Mouse (Mus musculus) retina, embryonic 14.5 days (tissue): Measurements from ENCODE around the gene Zdhhc14.
"Not testable (repeated sequence)": the region's sequence is repeated elsewhere in the genome, so short reads cannot be mapped to it uniquely, and the experiment has no call there.

Source experiments
- DNase-seq: peaks from one replicate; pipeline ENCODE4 v3.0.0-alpha.2; 2015; ENCODE audit warnings: low spot score

Gene Zdhhc14

DNA sequence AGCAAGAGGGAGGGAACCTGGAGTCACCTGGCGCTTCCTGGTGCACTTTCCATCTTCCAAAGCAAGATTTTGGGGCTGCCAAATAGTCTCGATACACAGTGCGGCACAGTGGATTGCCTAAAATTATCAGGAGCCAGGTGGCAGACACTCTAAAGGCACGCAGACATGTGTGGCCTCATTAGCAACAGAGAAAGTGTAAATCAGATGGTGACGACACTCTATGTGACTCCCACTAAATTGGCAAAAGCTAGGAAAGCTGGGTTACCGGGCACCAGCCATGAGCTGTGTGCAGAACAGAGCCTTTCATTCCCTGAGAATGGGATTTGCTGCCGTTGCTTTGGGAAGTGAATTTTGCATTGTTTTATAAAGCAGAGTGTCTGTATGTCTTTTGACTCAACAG, 115.0 kb downstream of the Zdhhc14 start:
- no peak for DNase-seq

DNA sequence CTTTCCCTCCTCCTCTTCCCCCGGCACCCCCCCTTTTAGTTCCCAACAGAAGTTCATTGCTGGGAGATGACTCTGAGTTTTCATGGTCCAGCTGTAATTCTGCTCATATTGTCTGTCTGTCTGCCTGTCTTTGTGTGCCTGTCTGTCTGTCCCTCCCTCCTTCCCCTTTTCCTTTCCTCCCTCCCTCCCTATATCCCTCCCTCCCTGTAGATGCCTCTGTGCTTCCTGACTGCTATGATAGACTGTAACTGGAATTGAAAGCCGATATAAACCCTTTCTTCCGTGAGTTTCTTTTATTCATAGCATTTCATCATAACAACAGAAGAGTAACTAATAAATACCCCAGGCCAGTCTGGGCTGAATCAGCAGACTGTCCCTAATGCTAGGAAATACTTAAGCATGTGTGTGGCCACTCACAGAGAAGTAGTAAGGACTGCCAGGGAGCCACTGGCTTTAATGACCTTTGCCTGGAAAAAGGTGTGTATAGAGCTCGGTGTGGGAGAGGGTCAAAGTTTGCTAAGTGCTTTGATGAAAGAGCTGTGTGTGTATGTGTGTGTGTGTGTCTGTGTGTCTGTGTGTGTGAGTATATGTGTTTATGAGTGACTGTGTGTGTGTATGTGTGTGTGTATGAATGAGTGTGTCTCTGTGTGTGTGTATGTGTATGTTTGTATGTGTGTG, 117.7 kb downstream of the Zdhhc14 start:
- no peak for DNase-seq

DNA sequence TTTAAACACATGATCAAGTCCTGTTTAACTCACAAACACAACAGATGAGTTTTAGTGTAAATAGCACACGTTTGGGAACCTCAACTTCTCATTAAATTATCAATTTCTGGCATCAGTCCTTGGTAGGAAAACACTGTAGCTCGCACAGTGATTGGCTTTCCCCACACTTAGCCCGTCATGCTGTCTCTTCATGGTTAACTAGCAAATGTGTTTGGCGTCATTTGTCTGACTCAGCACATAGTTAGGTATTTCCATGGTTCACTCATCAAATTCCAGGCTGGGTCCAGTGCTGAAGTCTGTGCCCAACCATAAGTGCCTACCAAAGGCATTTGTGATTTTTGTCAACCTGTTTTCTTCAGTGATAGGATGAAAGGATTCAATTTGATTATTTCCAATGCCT, 119.9 kb downstream of the Zdhhc14 start:
- no peak for DNase-seq

DNA sequence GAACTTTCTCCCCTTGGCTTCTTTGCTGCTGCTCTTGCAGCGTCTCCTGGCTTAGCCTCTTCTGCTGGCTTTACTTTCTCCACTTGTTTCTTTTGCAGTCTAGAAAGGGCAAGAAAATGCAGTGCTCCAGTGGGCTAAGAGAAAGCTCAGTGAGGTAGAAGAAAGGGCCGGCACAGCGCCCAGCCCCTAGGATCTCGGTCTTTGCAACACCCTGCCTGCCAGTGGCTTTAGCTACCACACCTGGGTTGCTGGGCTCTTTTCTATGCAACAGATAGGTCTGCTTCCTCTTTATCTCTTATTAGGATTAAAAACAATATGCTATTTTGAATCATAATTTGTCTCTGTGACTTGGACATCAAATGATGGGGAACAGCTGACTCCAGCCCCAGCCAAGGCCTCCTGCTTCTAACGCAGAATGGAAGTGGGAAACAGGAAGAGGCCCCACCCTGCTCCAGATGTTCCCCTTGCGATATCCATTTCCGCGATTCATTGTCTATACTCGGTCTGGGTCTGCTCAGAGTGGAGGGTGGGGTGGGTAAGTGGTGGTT, 122.5 kb downstream of the Zdhhc14 start:
- DNase-seq: no peak

DNA sequence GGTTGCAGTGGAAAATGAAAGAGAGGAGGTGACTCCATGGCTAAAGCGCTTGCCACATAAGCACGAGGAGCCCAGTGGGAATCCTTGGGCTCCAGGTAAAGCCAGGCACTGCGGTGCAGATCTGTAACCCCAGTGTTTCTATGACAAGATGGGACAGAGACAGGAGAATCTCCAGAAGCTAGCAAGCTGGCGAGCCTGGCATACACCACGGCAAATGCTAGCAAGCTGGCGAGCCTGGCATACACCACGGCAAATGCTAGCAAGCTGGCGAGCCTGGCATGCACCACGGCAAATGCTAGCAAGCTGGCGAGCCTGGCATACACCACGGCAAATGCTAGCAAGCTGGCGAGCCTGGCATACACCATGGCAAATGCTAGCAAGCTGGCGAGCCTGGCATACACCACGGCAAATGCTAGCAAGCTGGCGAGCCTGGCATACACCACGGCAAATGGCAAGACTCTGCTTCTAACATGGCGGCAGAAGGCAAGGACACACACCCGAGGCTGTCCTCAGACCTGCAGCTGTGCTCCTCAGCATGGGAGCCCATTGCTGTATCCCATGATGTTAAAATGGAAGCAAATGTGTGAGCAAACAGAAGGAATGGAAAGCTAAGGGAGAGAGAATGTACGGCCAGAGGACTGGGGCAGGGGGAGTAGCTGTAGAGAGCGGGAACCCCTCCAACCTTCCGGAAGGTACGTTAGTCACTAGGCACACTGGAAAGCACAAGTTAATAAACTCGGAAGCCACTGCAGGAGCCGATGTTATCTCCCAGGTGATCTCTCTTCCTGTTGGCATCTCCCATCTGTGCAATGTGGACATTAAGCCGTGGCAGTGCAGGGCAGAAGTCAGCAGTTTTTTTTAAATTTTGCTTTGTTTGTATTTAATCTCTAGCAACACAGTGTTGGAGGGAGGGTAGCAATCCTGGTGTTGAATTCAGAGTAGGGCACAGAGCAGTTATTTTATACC, 129.6 kb downstream of the Zdhhc14 start:
- DNase-seq: no peak

DNA sequence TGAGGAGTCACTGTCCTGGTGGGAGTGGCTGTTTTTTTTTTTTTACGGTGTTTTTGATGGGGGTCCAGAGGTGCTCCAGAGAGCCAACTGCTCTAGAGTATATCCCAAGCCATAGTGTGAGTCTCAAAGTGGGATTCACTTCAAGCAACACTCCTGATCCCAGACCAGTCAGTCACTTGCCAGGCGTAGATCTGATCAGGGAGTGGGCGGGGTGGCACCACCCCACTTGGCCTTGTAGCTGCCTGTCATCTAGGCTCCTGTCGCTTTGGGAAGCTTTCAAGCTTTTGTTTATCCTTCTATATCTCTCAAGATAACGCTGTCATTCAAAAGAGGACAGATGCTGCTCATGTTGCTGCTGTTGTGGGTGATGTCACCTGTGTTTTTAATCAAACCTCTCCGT, 130.4 kb downstream of the Zdhhc14 start:
- DNase-seq: no peak

DNA sequence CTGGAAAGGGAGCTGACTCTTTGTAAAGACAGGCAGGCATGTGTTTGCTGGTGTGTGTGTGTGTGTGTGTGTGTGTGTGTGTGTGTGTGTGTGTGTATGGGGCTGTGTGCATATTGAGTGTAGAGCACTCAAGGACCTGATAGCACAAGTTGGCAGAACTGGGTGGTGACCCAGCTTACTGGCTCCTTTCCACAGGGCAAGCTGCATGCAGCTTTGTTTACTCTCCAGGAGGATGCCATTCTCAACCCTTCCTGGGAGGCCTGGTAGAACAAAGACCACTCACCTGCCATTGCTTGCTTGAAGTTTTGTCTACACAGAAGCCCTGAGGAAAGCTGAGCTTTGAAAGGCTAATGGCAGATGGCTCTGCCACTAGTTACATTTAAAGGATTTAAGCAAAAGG, 130.8 kb downstream of the Zdhhc14 start:
- no peak for DNase-seq

DNA sequence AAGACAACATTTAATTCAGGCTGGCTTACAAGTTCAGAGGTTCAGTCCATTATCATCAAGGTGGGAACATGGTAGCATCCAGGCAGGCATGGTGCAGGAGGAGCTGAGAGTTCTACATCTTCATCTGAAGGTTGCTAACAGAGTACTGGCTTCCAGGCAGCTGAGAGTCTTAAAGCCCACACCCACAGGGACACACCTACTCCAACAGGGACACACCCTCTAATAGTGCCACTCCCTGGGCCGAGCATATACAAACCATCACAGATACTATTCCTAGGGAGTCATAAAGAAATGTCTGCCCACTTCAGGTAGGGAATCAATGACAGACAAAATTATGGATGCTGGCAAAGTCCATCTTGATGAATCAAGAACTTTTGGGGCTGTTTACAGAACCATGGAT, 132.5 kb downstream of the Zdhhc14 start:
- not testable (repeated sequence) for DNase-seq

DNA sequence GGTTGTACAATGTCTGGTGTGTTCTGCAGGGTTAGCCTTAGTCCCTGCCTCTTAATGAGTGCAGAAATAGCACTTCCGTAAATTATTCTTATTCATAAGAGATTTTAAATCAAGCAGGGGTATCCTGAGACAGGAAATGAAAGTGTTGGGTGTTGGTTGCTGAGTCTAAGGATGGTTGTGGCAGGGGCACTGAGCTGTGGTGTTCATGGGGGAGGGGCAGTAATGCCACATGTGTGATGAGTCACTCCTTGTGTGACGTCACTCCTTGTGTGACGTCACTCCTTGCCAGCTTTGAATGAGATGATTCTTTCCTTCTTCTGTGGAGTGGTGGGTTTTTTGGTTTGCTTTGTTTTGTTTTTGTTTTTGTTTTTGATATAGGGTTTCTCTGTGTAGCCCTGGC, 134.0 kb downstream of the Zdhhc14 start:
- DNase-seq: no peak

DNA sequence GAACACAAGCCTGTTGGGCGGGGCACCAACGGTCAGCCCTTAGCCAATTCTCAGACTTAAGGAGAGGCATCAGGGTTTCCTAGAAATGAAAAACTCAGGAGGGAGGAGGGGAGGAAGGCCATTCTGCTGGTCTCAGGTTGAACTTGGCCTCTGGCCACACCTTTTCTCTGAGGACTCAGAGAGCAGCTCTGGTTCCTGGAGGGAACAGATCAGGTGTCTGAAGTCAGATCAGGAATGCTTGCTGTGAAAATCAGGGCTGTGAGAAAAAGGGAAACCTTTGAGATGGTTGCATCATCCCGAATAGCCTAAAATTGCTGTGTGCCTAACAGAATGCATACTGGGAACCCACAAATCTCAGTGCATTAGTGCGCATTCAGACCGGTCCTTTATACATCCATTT, 135.3 kb downstream of the Zdhhc14 start:
- no peak for DNase-seq

DNA sequence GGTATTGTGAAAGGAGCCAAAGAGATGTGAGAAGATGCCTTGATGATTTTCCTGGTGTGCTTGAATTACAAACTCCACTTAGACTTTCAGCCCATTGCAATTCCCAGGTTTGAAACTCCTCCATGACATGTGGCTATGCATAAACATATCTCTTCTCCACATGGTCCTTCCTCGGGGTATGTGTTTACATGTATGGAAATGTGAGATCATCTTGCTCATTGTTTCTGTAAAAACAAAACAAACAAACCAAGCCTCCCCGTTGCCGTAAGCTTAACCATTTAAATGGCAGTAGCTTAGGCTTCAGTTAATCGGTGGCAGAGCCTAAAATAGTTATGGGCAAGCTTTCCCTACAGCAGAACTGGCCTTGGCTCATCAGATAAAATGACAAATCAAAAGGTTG, 137.3 kb downstream of the Zdhhc14 start:
- DNase-seq: no peak

DNA sequence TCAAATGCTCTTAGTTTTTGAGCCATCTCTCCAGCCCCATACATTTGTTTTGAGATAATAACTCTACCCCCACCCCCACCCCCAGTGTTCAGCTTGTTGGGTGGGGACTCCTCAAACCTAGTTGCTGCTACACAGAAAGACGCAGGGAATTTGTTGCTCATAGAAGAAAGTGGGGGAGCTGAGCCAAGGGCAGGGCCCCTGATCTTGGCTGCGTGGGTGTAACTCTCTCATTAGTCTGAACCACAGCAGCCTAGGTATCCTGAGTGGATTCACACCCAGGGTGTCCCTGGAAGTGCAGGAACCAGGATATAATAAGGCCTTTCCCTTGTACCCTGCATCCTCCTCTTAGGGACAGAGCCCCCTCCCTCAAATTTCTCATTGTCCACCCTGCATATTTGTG, 142.9 kb downstream of the Zdhhc14 start:
- no peak for DNase-seq

DNA sequence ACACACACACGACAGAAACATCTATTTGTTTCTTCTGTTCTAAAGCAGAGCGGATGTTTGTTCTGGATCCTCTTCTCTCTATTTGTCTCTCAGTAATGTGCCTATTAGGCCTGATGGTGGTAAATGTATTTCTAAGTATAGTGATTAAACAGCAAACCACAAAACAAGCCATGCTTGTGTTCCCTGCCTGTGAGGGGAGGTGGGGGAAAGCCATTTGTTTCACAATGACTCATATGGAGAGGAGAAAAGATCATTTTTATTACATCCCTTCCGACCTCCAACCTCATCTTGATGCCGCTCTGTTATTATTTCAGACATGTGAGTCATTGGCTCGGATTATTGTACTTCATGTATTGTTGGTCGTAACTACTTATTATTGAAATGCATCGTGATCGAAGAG, 149.1 kb downstream of the Zdhhc14 start:
- DNase-seq: no peak

DNA sequence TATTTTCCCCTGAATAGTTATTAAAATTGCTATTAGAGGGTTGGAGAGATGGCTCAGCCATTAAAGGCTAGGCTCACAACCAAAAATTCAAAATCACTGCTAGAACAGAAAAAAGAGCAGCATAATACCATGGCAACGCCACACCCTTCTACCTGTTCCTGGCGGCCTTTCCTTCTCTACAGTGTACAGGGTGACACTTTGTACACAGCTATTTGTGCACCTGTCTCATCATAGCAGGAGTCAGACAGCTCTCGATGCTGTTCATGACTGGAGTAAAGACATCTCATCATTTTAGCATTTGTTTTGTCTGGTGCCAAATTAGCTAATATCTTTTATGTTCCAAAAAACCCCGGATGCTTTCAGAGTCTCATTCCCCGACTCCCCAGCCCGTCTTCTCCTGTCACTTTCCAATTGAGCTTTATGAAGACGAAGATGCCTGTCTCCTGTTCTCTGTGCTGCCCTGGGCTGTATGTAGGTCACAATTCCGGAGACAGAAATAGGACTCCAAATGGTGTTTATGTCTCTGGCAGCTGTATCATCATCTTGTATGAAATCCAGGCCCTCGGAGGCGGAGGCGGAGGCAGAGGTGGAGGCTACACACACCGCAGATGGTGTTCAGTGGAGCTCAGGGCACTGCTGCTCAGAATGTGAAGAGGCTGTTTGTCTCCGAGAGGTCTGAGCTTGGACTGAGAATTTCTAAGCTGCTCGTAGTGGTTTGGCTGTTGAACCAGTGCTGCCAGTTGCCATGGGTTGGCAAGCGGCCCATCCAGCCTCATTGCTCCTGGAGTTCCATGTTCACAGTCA, 150.8 kb downstream of the Zdhhc14 start:
- DNase-seq: peak; percentile 31

DNA sequence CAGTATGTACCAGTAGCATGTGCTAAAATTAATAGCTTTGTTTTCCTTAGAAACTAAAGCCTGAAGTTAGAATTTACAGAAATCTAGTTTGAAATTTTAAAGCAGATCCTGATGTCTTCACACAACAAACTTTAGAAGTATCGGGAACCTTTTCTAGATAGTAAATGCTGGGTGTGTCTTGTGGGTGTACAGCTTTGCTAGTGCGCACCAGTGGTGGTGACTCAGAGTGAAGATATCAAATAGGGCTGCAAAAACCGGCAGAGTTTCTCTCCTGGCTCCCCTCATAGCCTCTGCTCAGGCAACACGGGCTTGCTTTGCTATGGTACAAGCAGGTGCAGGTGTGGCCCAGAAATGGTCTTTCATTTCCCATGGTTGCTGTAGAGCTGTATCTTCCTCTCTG, 157.8 kb downstream of the Zdhhc14 start:
- DNase-seq: no peak

DNA sequence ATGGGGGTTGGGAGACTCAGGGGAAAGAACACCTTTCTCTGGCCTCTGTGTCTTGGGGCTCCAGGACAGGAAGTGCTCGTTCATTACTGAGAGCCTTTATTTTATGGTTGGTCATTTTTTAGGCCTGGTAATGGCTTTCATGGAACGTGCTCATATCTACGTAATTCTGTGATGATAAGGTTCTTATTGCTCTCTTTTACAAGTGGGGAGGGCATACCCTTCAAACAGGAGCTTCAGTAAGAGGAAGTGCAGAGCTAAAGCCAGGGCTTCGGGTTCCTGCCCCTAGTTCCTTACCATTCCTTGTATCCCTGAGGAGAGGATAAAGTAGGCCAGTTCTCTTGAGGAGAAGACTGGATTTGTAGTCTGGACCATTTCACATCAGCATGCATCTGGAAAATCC, 158.3 kb downstream of the Zdhhc14 start:
- DNase-seq: no peak

DNA sequence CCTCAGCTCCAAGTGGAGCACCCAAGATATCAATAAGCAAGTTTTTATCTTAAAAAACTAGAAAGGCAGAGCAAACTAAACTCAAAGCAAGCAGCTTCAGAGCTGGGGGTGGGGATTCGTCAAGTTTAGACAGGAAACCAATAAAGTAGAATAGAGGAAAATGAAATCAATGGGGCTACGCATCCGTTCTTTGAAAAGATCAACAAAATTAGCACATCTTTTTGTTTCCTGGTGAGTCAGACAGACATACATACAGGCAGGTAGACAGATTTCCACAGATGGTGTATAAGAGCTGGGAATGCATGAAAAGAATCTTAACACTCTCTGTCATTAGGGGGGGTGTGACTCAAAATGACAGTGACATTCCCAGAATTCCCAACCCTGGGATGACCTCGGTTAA, 159.2 kb downstream of the Zdhhc14 start:
- DNase-seq: no peak

DNA sequence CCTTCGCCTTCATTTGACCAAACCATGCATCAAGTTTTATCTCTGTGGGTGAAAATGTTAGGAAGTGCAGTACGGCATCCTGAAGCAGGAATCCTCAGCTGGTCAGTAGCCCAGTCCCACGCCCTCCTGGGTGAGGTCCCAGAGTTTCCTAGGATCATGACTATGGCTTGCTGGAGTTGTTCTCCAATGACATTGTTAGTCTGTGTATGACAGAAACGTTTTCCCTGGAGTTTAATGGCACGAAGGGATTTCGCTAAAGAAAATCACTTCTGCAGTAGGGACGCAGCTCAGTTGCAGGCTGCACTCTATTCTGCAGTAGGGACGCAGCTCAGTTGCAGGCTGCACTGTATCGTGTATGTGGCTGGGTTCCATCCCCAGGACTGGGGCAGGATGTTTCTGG, 161.6 kb downstream of the Zdhhc14 start:
- no peak for DNase-seq

DNA sequence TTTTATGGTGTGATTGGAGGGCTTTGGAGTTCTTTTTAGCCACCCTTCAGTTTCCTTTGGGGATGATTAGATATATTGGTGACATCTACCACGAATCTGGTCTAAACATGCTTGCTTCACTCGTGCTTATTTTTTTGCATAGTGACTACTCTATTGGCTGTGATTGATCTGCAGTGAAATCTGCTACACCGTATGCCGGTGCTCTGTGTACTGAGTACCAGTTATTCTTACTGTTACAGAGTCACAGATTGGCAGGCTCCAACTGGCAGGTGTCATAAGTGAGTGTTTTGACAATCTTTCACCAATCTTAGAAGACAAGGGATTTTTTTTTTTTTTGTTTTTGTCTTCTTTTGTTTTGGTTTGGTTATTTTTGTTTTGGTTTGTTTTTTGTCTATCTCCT, 163.2 kb downstream of the Zdhhc14 start:
- no peak for DNase-seq

DNA sequence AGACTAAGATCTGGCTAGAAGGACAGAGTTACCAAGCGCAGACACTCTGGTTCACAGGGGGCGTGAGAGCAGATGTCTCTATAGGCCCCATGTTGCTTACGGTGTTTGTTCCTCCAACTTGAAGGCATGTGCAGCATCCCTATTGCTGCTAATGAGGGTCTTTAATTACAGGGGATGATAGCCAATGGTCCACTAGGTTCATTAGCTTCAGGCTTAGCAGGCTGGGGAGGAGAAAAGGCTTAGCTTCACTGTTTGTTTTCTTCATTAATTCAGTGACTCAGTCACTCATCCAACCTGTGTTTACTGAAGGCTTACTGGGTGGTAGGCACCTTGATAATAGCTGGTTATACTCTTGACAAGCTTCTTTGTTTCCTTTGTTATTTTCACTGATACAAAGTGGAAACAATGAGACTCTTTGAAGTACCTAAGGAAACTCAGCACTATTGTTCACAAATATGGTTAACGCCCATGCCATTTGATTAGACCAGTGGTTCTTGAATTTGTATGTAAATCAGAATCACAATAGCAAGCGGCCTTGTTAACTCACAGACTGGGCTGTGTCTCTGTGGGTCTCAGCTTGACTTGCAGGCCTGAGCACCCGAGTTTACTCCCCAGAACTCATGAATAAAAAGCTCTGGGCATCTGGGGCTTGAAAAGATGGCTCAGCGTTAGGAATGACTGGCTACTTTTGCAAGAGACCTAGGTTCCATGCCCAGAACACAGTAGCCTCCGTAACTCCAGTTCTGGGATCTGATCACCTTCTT, 168.1 kb downstream of the Zdhhc14 start:
- peak; percentile 83 for DNase-seq

DNA sequence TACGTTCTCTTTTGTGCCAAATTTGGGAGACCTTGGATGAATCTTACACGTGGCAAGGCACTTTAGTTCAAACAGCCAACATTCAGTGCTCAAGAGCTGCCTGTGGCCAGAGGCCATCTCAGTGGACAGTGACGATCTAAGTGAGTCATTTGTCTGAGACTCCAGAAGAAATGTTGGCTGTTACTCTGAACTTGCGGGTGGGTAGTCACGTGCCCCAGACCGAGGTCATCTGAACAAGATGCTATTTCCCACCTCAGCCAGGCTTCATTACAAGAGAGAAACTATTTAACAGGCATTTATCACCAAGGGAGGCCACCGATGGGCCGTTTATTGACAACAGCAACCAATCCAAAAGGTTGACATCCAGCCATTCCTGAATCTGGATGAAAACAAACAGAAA, 174.3 kb downstream of the Zdhhc14 start:
- no peak for DNase-seq

DNA sequence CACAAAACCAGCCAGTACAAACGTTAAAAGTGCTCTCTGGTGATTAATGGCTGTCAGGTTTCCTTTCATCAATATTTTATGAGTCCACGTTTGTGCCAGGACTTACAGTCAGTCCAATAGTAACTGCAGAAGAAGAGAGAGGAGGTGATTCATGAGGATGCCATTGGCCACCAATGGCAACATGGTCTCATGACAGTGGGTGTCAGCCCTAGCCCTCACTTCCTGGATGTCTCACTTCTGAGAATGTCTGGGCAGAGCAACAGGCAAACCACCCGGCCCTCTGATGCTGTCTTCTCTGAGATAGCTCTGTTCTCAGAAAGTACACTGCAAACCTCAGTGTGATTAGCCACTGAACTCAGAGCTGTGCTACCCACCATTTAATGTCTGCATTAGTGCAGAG, 176.1 kb downstream of the Zdhhc14 start:
- peak; percentile 34 for DNase-seq
